8 mouse cellular contexts compared by ENCODE assay signal in genomic region chr2:130295331-130296133, GRCm38 (mm10). TPM values are rescaled to one million over a fixed set of nuclear protein-coding genes. Genes with fewer than 3 reads are reported as not detected.
A peak's percentile ranks its signal among the peaks of the same experiment; 100 is the strongest.
DNase-seq lines count a peak whose midpoint lies in the region; ATAC-seq and TF ChIP-seq lines count a peak whose summit lies in the region.

No protein-coding gene starts in this region.

- DNase-seq in kidney, adult 18-20 months: peak; percentile 40
- no peak for DNase-seq in kidney, adult 11 months
- peak; percentile 60 to 77 for DNase-seq in adrenal gland, postnatal 36 days
- peak; percentile 81 for DNase-seq in forebrain, embryonic 14.5 days (ENCODE audit: low spot score)
- peak; percentile 62 for DNase-seq in induced T-regulatory cell, adult 2 months (ENCODE audit: low read depth)
- peak; percentile 19 for DNase-seq in urinary bladder, postnatal 25 days (ENCODE audit: low spot score)

- H3K9me3 ChIP-seq in forebrain, embryonic 14.5 days (replicated peaks; ENCODE audit: control insufficient read depth, low read length): no peaks in the 10 kb centered on the region
- no peaks in the 10 kb centered on the region for H3K9me3 ChIP-seq in liver, embryonic 15.5 days (replicated peaks)

- under 1% methylated on average over 50 of the region's 99 CpGs for WGBS in forebrain, embryonic 14.5 days
- under 1% methylated on average over 66 of the region's 99 CpGs for WGBS in liver, embryonic 15.5 days (ENCODE audit: insufficient replicate concordance)
- WGBS in olfactory bulb, adult 2 months: under 1% methylated on average over 90 of the region's 99 CpGs

- peak overlapping the region; percentile 81 for H3K27ac ChIP-seq in forebrain, embryonic 14.5 days (ENCODE audit: low read depth, low read length)
- no peak overlapping the region for H3K27ac ChIP-seq in liver, embryonic 15.5 days (replicated peaks)
- H3K27ac ChIP-seq in olfactory bulb, adult 2 months (ENCODE audit: insufficient read depth, low read depth, low read length): no peak overlapping the region

- peaks cover 6% of the 10 kb centered on the region for H3K4me1 ChIP-seq in forebrain, embryonic 14.5 days (ENCODE audit: control insufficient read depth, insufficient read depth, low read length)
- H3K4me1 ChIP-seq in liver, embryonic 15.5 days (replicated peaks): peaks cover 14% of the 10 kb centered on the region
- peaks cover 15% of the 10 kb centered on the region for H3K4me1 ChIP-seq in olfactory bulb, adult 2 months (ENCODE audit: control insufficient read depth, insufficient read depth, low read length)

- H3K27me3 ChIP-seq in forebrain, embryonic 14.5 days (replicated peaks; ENCODE audit: control insufficient read depth, insufficient read depth, low read length): no peaks in the 10 kb centered on the region
- peaks cover 100% of the 10 kb centered on the region for H3K27me3 ChIP-seq in liver, embryonic 15.5 days

- H3K9ac ChIP-seq in forebrain, embryonic 14.5 days (ENCODE audit: low read length): peak overlapping the region; percentile 83
- no peak overlapping the region for H3K9ac ChIP-seq in liver, embryonic 15.5 days

- ATAC-seq in forebrain, embryonic 14.5 days: peak; percentile 81
- ATAC-seq in liver, embryonic 15.5 days (ENCODE audit: insufficient read depth): peak; percentile 17; the same call in 1 of the 2 replicates

- peak overlapping the region; percentile 71 for H3K4me3 ChIP-seq in forebrain, embryonic 14.5 days (ENCODE audit: low read depth, low read length)
- H3K4me3 ChIP-seq in liver, embryonic 15.5 days (replicated peaks): peak overlapping the region; percentile 53
- peak overlapping the region; percentile 51 for H3K4me3 ChIP-seq in olfactory bulb, adult 2 months (ENCODE audit: insufficient read depth, low read depth, low read length)

- no peak for TF ChIP-seq CTCF in olfactory bulb, adult 2 months (IDR thresholded peaks at IDR 0.05; ENCODE audit: insufficient read depth, low read depth, low read length)

- H3K36me3 ChIP-seq in forebrain, embryonic 14.5 days (ENCODE audit: control insufficient read depth, insufficient read depth, low read length): peaks cover 13% of the 10 kb centered on the region
- H3K36me3 ChIP-seq in liver, embryonic 15.5 days (replicated peaks): no peaks in the 10 kb centered on the region

- peak overlapping the region; percentile 67 for H3K4me2 ChIP-seq in forebrain, embryonic 14.5 days (ENCODE audit: low read length)
- H3K4me2 ChIP-seq in liver, embryonic 15.5 days: peak overlapping the region; percentile 69

- 0 out of 2 replicates have a peak, but pooled peaks have one; percentile 35 for TF ChIP-seq POLR2A in olfactory bulb, adult 2 months (IDR thresholded peaks at IDR 0.05; ENCODE audit: insufficient read depth, low read depth, low read length)

RNA-seq across cellular contexts. Expression of gene Ebf4, which starts 0.6 kb away (rescaled TPM):
- total RNA-seq in adrenal gland, postnatal 36 days (2021): 1 to 10 TPM; 3.4 to 3.7 TPM
- 2.1 and 2.4 TPM in 2 replicates for polyA plus RNA-seq in forebrain, embryonic 14.5 days (2014; fragmentation: Nextera tagmentation; extraction: Ambion mirVana)
- 0.12 and 0.16 TPM in 2 replicates for polyA plus RNA-seq in liver, embryonic 15.5 days (2015; fragmentation: Nextera tagmentation; extraction: Ambion mirVana)
- not detected in 2 replicates for polyA plus RNA-seq in olfactory bulb, adult 2 months (2012; ENCODE audit: insufficient read depth, insufficient read length, low replicate concordance, missing spikeins)

RNA-seq across cellular contexts. Expression of gene Idh3b, which starts 11.2 kb away (rescaled TPM):
- total RNA-seq in adrenal gland, postnatal 36 days (2021): 100 to 1,000 TPM; 421 to 428 TPM
- 178 and 184 TPM in 2 replicates for polyA plus RNA-seq in forebrain, embryonic 14.5 days (2014; fragmentation: Nextera tagmentation; extraction: Ambion mirVana)
- 101 and 113 TPM in 2 replicates for polyA plus RNA-seq in liver, embryonic 15.5 days (2015; fragmentation: Nextera tagmentation; extraction: Ambion mirVana)
- polyA plus RNA-seq in olfactory bulb, adult 2 months (2012; ENCODE audit: insufficient read depth, insufficient read length, low replicate concordance, missing spikeins): 496 TPM in 1 of 2 replicates, not detected in the other

RNA-seq across cellular contexts. Expression of gene Nop56, which starts 21.3 kb away (rescaled TPM):
- 100 to 1,000 TPM in 1 of 2 experiments, 10 to 100 TPM in 1; 94.9 to 131 TPM for total RNA-seq in adrenal gland, postnatal 36 days (2021)
- 264 and 265 TPM in 2 replicates for polyA plus RNA-seq in forebrain, embryonic 14.5 days (2014; fragmentation: Nextera tagmentation; extraction: Ambion mirVana)
- polyA plus RNA-seq in liver, embryonic 15.5 days (2015; fragmentation: Nextera tagmentation; extraction: Ambion mirVana): 140 and 149 TPM in 2 replicates
- polyA plus RNA-seq in olfactory bulb, adult 2 months (2012; ENCODE audit: insufficient read depth, insufficient read length, low replicate concordance, missing spikeins): 362 TPM in 1 of 2 replicates, not detected in the other
